Mouse (Mus musculus): ENCODE measurements around the gene ccdc198.
"Not testable (repeated sequence)": the region's sequence is repeated elsewhere in the genome, so short reads cannot be mapped to it uniquely, and the experiment has no call there.

ccdc198 gene

GRCm38 (mm10) chr14:49245126-49245714 is at the start of gene ccdc198:
ccdc198 (minus strand) TSS chr14:49245474.
- peak; percentile 19 to 52 for DNase-seq

- DNase-seq: no peak
These were observed 48.7 kb upstream of the ccdc198 start for GRCm38 (mm10) chr14:49293802-49294449.

- no peak for DNase-seq
These were observed 44.9 kb upstream of the ccdc198 start for GRCm38 (mm10) chr14:49290029-49290745.

- DNase-seq: no peak
These were observed 38.7 kb upstream of the ccdc198 start for GRCm38 (mm10) chr14:49283784-49284655.

GRCm38 (mm10) chr14:49278880-49279279 is 33.6 kb upstream of the ccdc198 start:
- DNase-seq: no peak

GRCm38 (mm10) chr14:49278479-49278878 is 33.2 kb upstream of the ccdc198 start:
- not testable (repeated sequence) for DNase-seq

GRCm38 (mm10) chr14:49277642-49278041 is 32.4 kb upstream of the ccdc198 start:
- peak in 1 of 2 experiments; percentile 21 for DNase-seq

GRCm38 (mm10) chr14:49275376-49275775 is 30.1 kb upstream of the ccdc198 start:
- no peak for DNase-seq

- DNase-seq: no peak
These were observed 20.2 kb upstream of the ccdc198 start for GRCm38 (mm10) chr14:49265286-49266002.

GRCm38 (mm10) chr14:49241522-49241921 is 3.8 kb downstream of the ccdc198 start:
- no peak for DNase-seq

GRCm38 (mm10) chr14:49238206-49238605 is 7.1 kb downstream of the ccdc198 start:
- peak; percentile 78 to 80 for DNase-seq

GRCm38 (mm10) chr14:49234788-49235515 is 10.3 kb downstream of the ccdc198 start:
- peak; percentile 48 to 60 for DNase-seq

GRCm38 (mm10) chr14:49231845-49232244 is 13.4 kb downstream of the ccdc198 start:
- DNase-seq: no peak

GRCm38 (mm10) chr14:49226986-49227385 is 18.3 kb downstream of the ccdc198 start:
- no peak for DNase-seq

- no peak for DNase-seq
These were observed 18.8 kb downstream of the ccdc198 start for GRCm38 (mm10) chr14:49226471-49226870.

GRCm38 (mm10) chr14:49221771-49222170 is 23.5 kb downstream of the ccdc198 start:
- DNase-seq: no peak

- DNase-seq: not testable (repeated sequence)
These were observed 25.7 kb downstream of the ccdc198 start for GRCm38 (mm10) chr14:49219466-49220022.

GRCm38 (mm10) chr14:49218677-49219076 is 26.6 kb downstream of the ccdc198 start:
- DNase-seq: no peak

GRCm38 (mm10) chr14:49210215-49210614 is 35.1 kb downstream of the ccdc198 start:
- not testable (repeated sequence) for DNase-seq

GRCm38 (mm10) chr14:49201073-49201778 is 44.0 kb downstream of the ccdc198 start:
- no peak for DNase-seq

All from kidney, postnatal 4 days (tissue).